ENCODE assay signal across 13 mouse cellular contexts in genomic region chr17:74043754-74044153, GRCm38 (mm10). TPM values are rescaled to one million over a fixed set of nuclear protein-coding genes. Genes with fewer than 3 reads are reported as not detected.
DNase-seq lines count a peak whose midpoint lies in the region; ATAC-seq and TF ChIP-seq lines count a peak whose summit lies in the region.
"Had no signal": no experiment of that assay in that cellular context is flagged by ENCODE, and none has a peak within 500 bp of the region (broad histone marks: within the 10 kb centered on the region; RNA-seq: fewer than 3 reads in every experiment).

No protein-coding gene starts in this region.

- H3K4me3 ChIP-seq in heart, adult 2 months, result no peak overlapping the region
- H3K4me3 ChIP-seq in heart, embryonic 11.5 days (ENCODE audit: low read depth, low read length), result no peak overlapping the region
- H3K4me3 ChIP-seq in forebrain, embryonic 16.5 days (replicated peaks; ENCODE audit: low read length), result no peak overlapping the region
- H3K4me3 ChIP-seq: forebrain, embryonic 13.5 days; heart, embryonic 12.5 days; limb, embryonic 12.5 days had no signal

- 53% methylated on average over 4 of the region's 4 CpGs for WGBS in heart, adult 2 months
- WGBS in heart, embryonic 11.5 days (ENCODE audit: insufficient replicate concordance), result 72% methylated on average over 4 of the region's 4 CpGs
- 29% methylated on average over 4 of the region's 4 CpGs for WGBS in forebrain, embryonic 16.5 days

- H3K27ac ChIP-seq in heart, adult 2 months, result no peak overlapping the region
- H3K27ac ChIP-seq in heart, embryonic 11.5 days (ENCODE audit: low read depth, low read length), result no peak overlapping the region
- H3K27ac ChIP-seq in forebrain, embryonic 16.5 days (ENCODE audit: low read length), result no peak overlapping the region
- H3K27ac ChIP-seq: forebrain, embryonic 13.5 days; limb, embryonic 12.5 days had no signal

- no peaks in the 10 kb centered on the region for H3K36me3 ChIP-seq in heart, adult 2 months (ENCODE audit: control insufficient read depth, insufficient read depth, low read length)
- H3K36me3 ChIP-seq in heart, embryonic 11.5 days (ENCODE audit: control insufficient read depth, insufficient read depth, low read length), result no peaks in the 10 kb centered on the region
- no peaks in the 10 kb centered on the region for H3K36me3 ChIP-seq in forebrain, embryonic 16.5 days (ENCODE audit: control insufficient read depth, insufficient read depth)
- H3K36me3 ChIP-seq: heart, embryonic 12.5 days; limb, embryonic 12.5 days had no signal

- ATAC-seq in heart, embryonic 11.5 days (replicated peaks; ENCODE audit: insufficient number of reproducible peaks, low FRiP score, low TSS enrichment), result no peak
- ATAC-seq in forebrain, embryonic 16.5 days, result no peak
- ATAC-seq: forebrain, embryonic 13.5 days had no signal

- no peak overlapping the region for H3K4me2 ChIP-seq in heart, embryonic 11.5 days
- H3K4me2 ChIP-seq in forebrain, embryonic 16.5 days (ENCODE audit: low read length), result no peak overlapping the region
- H3K4me2 ChIP-seq: forebrain, embryonic 13.5 days; heart, embryonic 12.5 days; limb, embryonic 12.5 days had no signal

- H3K9ac ChIP-seq in heart, adult 2 months (ENCODE audit: low read depth, low read length), result no peak overlapping the region
- H3K9ac ChIP-seq in heart, embryonic 11.5 days (ENCODE audit: low read depth, low read length), result no peak overlapping the region
- no peak overlapping the region for H3K9ac ChIP-seq in forebrain, embryonic 16.5 days (replicated peaks; ENCODE audit: low read depth, low read length)
- H3K9ac ChIP-seq: forebrain, embryonic 13.5 days; heart, embryonic 12.5 days; limb, embryonic 12.5 days had no signal

- H3K27me3 ChIP-seq in heart, adult 2 months (ENCODE audit: control insufficient read depth, insufficient read depth, low read length), result peaks cover 12% of the 10 kb centered on the region
- peaks cover 41% of the 10 kb centered on the region for H3K27me3 ChIP-seq in heart, embryonic 11.5 days (ENCODE audit: control insufficient read depth, insufficient read depth, low read length)
- peaks cover 23% of the 10 kb centered on the region for H3K27me3 ChIP-seq in forebrain, embryonic 16.5 days (replicated peaks; ENCODE audit: control insufficient read depth, insufficient read depth, low read length)

- H3K4me1 ChIP-seq in heart, adult 2 months (ENCODE audit: control insufficient read depth, insufficient read depth, low read length), result no peaks in the 10 kb centered on the region
- H3K4me1 ChIP-seq in heart, embryonic 11.5 days (ENCODE audit: control insufficient read depth, insufficient read depth, low read length), result peaks cover 5% of the 10 kb centered on the region; the same call in 1 of the 2 replicates
- H3K4me1 ChIP-seq in forebrain, embryonic 16.5 days (replicated peaks; ENCODE audit: control insufficient read depth, insufficient read depth, low read length), result peaks cover 8% of the 10 kb centered on the region

- TF ChIP-seq CTCF in heart, adult 2 months (IDR thresholded peaks at IDR 0.05), result no peak

- intact Hi-C loops in heart, adult 2 months (cut with DNase I), result no loop called here

- H3K79me2 ChIP-seq in heart, adult 2 months (replicated peaks; ENCODE audit: control insufficient read depth, insufficient read depth, low read length), result no peaks in the 10 kb centered on the region

- peak in 1 of 2 experiments; percentile 24 for DNase-seq in heart, adult 2 months
- DNase-seq in retina, postnatal 1 day, result peak; percentile 37
- no peak for DNase-seq in retina, embryonic 14.5 days (ENCODE audit: low spot score)
- peak; percentile 27 to 31 for DNase-seq in cerebellum, postnatal 36 days
- no peak for DNase-seq in urinary bladder, postnatal 4 days (ENCODE audit: low spot score in 2 of 2)
- DNase-seq in right cerebral cortex, postnatal 36 days (ENCODE audit: low spot score in 2 of 2), result no peak
- DNase-seq: lung, postnatal 10 days had no signal

- TF ChIP-seq POLR2A in heart, adult 2 months (IDR thresholded peaks at IDR 0.05; ENCODE audit: insufficient read depth, low read depth, low read length), result no peak

- H3K9me3 ChIP-seq in heart, embryonic 11.5 days (replicated peaks; ENCODE audit: control insufficient read depth, low read length), result no peaks in the 10 kb centered on the region
- H3K9me3 ChIP-seq in forebrain, embryonic 16.5 days (ENCODE audit: control insufficient read depth, low read length), result no peaks in the 10 kb centered on the region
- H3K9me3 ChIP-seq: forebrain, embryonic 13.5 days; heart, embryonic 12.5 days; limb, embryonic 12.5 days had no signal

- TF ChIP-seq EP300 in heart, adult 2 months (IDR thresholded peaks at IDR 0.05; ENCODE audit: insufficient read depth, low read depth, low read length), result peak; percentile 17; the same call in 1 of the 2 replicates

RNA-seq across cellular contexts. Expression of gene Srd5a2, which starts 4.0 kb away (rescaled TPM):
- total RNA-seq in heart, adult 2 months (2021), result under 1 TPM; 0.21 to 0.27 TPM
- polyA plus RNA-seq in heart, adult 2 months (2012; rRNA removed), result not detected in 2 replicates
- not detected in 2 replicates for polyA plus RNA-seq in heart, embryonic 11.5 days (2014; fragmentation: Nextera tagmentation; extraction: Ambion mirVana)
- not detected in 2 replicates for polyA plus RNA-seq in forebrain, embryonic 16.5 days (2015; fragmentation: Nextera tagmentation; extraction: Ambion mirVana)
- polyA plus RNA-seq: forebrain, embryonic 13.5 days; heart, embryonic 12.5 days; stomach, embryonic 16.5 days had no signal

Comparison
In these comparisons a context has a peak if more than half of its experiments do, and no peak if none do; other contexts are left out.
1. DNase-seq: peak in retina, postnatal 1 day (single experiment) and cerebellum, postnatal 36 days (2 of 2); none in retina, embryonic 14.5 days (single experiment), urinary bladder, postnatal 4 days (0 of 2) and right cerebral cortex, postnatal 36 days (0 of 2).